Mouse (Mus musculus): ENCODE results near the gene Serinc3.

The Serinc3 gene

DNA sequence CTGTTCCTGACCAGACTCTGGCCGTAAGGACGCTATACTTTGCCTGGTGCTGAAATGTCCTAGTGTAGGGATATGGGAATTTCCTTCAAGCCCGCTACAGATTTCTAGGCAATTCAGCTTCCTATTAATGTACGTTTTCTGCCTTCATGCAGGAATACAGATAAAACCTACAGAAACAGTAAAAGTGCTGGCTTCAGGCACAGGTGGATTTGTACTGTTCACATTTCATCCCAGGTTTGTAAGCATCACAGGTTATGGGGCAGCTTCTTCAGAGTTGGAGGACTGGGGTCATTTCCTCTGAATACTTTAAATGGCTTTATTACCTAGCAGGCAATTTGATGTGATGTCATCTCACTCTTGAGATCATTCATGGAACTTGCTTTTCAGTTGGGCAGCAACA, 27.1 kb downstream of the Serinc3 start:
- DNase-seq: no peak

DNA sequence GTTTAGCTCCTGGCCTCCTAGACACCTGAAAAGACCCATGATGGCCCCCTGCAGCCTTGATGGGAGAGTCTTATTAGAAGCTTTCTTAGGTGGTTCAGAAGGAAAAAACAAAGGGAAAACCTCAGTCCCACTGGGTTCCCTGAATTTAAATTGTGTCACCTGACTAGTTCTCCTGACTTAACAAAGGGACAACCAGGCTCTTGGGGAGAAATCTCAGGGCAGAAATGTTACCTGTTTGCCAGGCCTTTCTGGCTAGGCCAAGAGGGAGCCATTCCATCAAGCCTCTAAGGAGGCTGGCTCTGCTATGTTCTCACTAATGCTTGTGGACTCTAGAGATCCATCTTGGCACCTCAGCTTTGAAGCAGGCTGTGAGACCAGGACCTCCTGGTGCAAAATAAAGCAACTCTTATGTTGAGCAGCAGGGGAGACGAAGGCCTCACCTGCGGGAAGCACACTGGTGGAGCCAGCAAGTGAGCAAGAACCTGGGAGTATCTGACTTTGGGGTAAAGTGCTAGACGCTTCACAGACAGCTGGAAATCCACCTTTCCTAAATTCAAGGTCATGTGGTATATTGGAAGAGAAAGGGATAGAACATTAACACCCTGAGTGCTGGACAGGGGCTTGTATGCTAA, 27.6 kb downstream of the Serinc3 start:
- DNase-seq: no peak

DNA sequence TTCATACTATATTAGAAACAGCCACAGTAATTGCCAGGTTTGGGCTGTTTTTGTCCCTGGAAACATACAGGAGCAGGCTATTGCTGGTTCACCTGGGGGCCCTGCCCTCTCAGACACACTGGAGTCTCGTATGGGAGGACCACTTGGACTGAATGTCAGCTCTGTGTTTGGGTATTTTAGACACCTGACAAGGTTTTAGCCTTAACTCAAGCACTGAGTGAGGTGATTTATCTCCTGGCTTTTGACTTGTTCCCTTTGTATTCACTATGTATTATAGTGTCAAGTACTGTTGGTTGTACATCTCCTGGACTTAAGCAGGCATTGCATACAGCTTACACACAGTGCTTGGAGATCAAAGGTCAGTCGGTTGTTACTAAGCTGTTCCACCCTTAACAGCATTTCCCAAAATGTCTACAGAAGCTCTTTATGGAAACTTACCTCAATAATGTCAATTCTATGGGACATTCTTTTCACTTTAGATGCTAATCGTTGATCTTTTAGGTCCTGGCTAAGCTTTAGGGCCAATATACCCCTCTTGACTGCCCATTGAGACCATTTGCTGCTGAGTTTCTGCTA, 28.2 kb downstream of the Serinc3 start:
- no peak for DNase-seq

DNA sequence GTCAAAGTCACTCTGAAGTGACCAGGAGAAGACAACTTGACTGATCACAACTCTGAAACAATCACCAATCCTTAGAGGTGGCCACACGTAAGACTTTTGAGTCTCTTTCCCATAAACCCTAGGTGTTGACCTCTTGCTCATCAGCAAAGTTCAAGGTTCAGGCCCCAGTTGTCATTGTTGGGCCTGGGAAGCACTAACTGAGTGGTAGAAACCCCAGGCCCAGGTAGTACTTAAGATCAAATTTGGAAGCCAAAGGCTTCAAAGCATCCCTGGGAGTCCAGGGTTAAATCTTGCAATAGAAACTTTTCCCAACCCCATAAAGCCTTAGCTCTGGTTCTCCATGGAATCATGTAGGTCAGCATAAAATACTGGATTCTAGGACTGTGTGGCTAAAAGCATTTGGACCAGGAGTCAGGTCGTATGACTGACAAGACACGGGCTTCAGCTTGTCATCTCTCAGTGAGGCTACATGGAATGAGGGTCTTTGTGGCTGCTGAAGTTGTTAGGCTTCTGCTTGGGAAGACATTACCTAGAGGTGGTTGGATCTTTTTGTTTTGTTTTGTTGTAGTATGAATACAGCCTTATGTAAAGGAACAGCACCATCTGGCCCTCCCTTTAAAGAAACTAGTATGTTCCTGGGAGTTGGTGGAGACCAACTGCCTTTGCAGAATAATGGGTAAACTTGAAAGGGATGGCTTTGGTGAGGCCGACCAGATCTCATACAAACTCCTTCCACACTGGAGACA, 28.9 kb downstream of the Serinc3 start:
- DNase-seq: no peak

DNA sequence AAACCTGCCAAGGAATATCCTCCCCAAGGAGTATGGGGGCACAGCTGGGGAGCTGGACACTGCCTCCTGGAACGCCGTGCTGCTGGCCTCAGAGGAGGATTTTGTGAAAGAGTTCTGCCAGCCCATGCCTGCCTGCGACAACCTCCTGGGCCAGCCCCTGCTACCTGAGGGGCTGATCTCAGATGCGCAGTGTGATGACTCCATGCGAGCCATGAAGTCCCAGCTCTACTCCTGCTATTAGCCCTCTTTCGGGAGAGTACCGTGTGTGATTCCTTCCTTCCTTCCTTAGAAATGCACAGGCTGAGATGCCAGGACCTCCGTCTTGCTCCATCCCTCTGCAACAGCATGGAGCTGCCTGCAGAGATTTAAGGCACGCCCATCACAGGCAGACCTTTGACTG, 29.5 kb downstream of the Serinc3 start:
- no peak for DNase-seq

DNA sequence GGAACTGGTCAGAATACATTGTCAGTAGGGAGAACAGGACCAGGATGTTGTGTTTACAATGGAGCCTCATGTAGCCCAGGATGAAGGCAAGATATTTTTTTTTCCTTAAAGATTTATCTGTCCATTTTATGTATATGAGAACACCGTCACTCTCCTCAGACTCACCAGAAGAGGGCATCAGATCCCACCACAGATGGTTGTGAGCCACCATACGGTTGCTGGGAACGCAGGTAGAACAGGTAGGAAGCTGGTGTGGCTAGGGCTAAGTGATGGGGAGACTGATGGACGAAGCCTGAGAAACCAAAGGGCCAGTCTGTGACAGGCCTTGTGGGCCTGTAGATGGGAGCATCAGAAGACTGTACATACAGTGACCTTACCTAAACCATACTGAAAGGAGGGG, 30.9 kb downstream of the Serinc3 start:
- no peak for DNase-seq

DNA sequence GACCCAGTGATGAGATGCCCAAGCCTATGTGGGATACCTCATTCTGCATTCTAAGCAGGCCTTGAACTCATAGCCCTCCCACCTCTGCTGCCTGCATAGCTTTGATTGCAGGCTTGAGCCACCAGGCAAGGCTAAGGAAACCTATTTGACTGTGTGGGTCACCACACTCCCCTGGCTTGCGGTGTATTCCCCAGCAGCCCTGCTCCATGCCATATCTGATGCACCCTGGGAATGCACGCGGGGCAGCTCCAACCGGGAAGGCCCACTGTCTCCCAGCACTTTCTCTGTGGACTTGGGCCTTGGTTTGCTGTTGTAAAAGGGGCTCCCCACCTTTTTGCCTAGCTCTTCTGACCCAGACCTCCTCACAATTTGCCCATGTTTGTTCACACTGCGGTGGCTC, 31.7 kb downstream of the Serinc3 start:
- DNase-seq: no peak

DNA sequence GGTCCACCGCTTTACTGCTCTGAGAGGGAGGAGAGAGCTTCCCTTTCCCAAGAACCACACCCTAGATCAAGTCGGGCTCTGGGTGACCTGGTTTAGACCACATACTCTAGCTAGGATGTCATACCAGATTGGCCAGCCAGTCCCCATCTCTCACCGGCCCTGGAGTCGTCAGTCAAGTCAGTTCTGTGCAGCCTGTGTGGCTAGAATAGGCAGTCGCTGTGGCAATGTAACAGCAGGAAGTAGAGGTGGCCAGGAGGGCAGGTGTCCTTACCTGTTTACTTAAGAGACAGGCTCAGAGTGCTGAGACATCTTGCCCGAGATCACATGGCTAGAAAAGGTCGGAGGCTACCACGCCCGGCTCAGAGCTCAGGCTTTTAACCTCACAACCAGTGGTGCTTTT, 33.8 kb downstream of the Serinc3 start:
- DNase-seq: no peak

DNA sequence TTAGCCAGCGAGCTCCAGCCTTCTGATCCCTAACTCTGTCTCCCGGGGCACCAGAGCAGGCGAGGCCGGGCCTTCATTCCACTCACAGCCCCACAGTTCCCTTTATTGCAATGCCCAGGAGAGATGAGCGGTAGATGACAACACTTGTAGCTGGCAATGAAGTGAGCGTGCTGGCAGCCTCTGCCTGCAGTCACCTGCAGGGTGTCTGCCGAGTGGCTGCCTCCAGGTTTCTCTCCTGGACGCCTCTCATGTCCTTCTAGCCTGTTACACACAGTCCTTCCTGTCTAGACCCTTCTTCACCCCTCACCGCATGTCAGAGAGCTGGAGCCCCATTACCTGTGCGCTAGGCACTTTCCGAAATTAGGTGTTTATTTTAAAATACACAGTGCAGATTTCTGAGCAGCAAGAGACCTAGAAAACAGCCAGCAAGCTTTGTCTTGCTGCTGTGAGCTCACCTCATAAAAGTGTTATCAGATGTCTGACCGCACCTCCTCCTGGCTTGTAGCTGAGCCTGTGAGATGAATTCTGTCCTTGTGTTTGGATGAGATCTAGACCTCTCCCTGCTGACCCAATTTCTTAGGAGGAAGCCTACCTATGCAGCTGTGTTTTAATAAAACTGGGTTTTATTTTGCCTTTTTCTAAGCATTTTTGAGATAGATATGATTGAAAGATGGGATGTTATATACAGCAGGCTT, 35.5 kb downstream of the Serinc3 start:
- no peak for DNase-seq

DNA sequence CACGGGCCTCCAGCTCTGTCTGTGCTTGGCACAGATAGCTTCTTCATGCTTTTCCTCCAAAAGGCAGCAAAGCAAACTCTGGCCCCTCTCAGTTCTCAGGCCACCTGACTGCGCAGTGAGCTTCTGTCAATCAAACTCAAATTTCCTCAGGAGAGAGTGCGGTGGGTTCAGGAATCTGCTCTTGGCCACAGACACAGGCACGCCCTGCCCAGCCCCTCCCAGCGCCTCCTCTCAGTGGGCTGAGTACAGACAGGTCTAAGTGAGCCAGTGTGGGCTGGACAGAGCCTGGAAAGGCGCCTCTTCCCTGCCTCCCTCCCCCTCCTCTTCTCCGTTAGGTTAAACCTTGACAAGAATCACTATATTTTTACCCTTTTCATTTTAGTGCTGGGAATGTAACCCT, 36.9 kb downstream of the Serinc3 start:
- no peak for DNase-seq

DNA sequence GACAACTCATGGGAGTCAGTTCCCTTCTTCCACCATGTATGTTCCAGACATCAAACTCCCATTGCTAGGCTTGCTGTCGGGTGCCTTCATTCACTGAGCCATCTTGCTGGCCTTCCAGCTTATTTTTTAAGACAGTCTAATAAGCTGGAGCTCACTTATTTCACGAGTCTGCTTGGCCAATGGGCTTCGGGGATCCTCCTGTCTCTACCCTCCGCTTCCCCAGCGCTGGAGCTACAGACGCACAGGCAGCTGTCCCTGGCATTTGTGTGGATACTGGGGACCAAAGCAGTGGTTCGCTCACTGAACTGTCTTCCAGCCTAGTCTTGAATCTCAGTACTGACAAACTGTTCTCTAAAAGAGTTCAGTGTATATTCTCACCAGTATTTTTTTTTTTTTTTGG, 38.8 kb downstream of the Serinc3 start:
- no peak for DNase-seq

DNA sequence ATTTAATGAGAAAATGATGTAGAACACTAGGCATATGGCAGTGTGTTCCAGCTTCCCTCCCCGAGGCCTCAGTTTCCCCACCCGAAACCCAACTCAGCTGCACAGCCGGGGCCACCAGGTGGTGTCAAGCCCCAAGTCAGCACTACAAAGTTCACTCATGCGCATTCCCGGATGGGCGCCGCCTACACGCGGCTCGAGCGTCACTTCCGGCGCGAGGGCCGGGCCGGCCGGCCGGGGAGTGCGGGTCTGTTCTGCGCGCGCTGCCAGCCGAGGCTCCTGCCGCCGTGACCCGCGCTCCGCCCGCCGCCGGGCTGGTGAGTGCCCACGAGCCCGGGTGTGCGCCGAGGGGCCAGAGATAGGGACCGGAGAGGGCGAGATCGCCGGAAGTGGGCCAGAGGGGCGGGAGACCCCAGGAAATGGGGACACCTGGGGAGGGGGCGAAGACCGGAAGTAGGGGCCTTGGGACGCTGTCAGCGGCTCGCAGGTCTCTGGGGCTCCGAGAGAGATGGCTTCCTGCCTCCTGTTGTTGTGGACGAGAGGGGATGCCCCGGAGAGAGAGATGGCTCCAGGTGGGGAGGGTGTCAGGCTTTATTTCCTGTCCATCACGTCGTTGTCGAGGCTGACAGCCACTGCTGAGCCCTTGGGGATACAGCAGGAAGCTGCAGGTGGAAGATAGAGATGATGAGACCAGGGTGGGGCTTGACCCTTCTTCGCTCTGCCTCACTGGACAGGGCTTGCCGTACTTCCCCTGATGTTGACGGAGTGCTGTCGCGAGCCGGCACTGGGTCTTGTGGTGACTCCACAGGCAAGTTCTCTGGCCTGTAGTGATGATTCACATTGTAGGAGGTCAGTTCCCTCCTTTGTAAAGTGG, 42.6 kb downstream of the Serinc3 start, which contains the start of gene Ttpal:
Ttpal (plus strand) TSS at position 214 of the 871 bp plus-strand sequence.
- peak; percentile 91 for DNase-seq

DNA sequence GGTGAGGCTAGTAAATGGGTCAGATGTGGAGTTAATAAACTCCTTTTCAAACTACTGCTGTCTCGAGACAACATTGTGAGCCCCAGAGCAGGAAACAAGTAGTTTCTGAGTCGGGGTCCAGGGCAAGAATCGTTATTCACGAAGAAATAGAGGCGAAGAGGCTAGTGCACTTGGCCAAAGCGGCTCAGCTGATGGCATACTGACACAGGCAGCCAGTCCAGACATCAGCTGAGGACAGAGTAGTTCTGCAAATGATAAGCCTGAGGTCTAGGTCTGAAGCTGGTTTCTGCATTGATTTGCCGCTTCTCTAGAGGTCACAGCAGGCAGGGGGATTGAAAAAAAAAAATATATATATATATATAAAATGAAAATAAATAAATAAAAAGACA, 43.2 kb downstream of the Serinc3 start:
- DNase-seq: no peak

DNA sequence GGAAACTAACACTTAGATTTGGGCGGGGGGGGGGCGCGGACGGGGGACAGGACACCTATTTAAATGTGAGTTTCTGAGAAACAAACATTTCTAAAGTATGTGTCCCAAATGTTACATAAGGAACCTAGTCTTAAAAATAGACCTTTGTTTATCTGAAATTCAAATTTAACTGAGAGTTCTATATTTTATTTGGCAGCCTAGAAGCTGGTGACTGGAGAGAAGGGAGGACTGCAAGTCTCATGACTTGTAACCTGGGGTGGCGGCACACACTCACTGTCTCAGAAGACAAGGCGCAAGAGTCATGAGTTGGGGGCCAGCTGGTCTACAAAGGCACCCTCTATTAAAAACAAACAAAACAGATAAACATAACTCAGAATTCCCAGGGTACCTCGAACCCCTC, 43.9 kb downstream of the Serinc3 start:
- no peak for DNase-seq

DNA sequence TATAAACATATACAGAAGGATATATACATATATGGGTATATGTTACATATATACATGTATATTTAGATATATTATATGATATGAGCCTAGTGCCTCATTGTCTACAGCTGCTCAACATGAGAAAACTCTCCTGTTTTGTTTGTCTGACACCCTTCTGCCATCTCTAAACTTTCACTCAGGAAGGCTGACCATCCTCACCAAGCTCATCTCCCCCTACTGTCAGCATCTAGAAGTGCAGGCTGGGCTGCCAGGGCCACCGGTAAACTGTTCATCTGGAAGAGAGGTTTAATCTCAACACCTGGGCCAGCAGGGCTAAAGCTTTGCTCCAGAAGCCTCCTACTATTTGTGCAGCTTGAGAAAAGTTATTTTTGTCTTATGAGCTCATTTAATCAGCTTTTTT, 45.7 kb downstream of the Serinc3 start:
- peak; percentile 86 for DNase-seq

DNA sequence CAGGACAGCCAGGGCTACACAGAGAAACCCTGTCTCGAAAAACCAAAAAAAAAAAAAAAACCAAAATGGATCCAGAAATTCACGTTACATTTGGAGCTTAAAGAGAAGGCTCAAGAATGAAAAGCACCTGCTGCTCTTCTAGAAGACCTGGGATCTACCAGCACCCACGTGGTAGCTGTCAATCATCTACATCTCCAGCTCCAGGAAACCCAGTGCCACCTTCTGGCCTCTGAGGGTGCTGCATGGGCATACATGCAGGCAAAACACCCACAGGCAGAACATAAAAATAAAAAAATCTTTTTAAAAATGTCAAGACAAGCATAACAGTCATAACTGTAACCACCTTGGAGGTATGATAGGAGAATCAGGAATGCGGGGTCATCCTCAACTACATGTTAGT, 47.3 kb downstream of the Serinc3 start:
- peak; percentile 88 for DNase-seq

DNA sequence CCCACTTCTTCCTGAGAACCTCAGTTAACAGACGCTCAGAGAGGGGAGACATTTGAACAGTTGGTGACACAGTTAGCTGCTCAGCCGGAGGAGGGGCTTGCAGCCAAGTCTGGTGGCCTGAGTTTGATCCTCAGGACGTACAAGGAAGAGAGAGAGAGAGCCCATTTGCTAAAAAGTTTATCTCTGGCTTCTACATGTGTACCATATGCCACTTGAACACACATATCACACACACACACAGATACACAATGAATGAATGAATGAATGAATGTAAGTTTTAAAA, 48.1 kb downstream of the Serinc3 start:
- no peak for DNase-seq

DNA sequence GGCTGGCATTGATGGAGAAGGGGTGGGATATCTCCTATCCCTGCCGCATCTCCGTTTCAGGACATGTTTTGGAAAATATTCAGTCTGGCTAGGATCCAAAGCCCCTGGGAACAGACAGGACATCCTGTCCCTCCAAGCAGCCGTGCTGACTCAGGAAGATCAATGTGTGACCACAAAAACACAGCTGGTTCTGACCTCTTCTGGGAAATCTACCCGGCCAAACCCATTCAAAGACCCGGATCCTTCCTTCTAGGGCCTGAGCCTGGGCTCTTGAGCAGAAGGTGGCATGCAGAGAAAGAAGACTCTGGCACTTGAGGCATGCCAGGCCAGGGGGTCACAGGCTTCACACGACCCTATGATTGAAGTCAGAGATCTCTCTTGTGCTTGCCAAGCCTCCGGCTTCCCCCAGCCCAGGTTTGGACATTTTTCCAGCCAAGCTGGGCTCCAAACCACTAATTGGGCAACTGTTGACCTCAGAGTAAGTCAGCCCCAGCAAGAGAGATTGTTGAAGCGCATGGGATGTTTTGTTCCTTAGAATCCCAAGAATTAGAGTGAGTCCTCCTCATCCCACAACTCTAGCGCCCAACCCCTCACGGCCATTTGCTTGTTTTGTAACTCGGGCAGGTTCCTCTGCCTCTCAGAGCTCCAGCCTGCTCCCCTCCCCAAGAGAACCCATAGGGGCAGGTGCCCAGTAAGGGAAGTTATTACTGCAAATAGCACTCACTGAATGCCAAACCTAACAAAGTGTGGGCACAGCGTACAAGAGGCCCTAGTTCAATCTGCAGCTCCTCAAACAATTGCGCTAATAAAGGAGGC, 48.7 kb downstream of the Serinc3 start:
- DNase-seq: no peak

DNA sequence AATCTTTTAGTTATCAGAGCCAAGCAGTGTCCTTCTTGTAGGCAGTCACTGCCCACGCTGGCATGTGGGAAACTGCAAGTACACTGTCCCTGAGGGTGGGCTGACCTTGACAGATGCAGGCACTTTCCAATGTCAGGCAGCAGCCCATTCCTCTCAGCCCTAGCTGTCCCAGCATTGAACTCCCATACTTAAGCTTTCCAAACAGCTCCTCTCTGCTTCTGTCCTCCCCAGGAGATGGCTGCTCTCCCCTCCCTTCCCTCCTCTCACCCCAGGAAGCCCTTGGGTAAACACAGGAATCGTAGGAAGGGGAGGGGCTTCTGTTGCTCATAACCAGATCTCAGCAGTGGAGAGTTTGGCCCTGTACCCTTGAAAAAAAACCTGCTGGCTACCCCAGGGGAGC, 49.8 kb downstream of the Serinc3 start:
- no peak for DNase-seq

DNA sequence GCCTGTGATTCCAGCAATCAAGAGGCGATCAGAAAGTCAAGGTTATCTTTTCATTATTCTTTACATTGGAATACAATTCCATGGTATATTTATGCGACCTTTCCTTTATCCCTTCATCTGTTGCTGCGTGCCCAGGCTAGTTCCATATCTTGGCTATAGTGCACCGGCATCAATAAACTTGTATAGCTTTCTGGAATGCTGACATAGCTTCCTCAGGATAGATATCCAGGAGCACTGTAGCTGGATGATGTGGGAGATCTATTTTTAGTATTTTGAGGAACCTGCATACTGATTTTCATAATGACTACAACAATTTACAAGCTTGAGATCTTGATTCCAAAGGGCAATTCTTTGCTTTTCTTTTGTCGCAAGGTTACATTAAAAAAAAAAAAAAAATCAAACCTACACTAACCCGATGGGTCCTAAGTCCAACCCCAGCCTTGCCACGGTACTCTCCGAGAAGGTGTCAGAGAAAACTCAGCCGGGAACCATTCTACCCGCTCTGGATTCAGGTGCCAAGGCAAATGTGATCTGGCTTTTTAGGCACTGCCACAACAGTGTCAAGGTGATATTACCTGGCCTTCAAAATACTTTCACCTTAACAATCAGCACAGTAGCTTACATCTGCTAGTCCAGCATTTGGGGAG, 51.2 kb downstream of the Serinc3 start:
- no peak for DNase-seq

DNA sequence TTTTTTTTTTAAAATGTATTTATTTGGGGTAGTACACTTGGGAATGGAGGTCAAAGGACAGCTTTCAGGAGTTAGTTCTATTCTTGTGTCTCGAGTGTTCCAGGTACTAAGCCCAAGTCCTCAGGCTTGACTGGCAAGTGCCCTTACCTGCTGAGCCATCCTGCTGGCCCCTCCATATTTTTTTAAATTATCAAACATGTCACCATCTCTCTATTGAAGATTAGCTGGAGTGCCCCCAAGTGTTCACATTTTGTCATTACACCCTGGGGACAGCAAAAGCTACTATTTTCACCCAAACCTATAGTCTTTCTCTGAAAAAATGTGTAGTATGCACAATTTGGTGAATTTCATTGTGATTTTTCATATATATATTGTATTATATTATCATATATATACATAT, 52.8 kb downstream of the Serinc3 start:
- peak; percentile 70 for DNase-seq

DNA sequence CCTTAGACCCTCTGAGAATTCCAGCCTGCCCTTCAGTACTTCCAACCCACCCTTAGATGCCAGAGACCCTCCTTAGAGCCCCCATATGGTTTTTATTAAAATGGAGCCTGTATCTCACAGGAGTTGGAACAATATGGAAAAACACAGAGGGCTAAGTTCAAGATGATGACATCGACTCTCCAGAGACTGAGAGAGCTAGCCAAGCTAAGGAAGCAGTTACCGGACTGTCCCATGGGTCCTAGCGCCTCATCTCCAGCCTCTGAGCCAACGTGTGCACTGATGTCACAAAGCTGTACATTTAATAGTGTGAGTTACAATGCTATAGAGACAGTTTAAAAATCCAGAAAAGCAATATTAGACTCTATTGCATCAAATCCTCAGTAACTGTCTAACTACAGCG, 53.9 kb downstream of the Serinc3 start:
- DNase-seq: no peak
